Mouse (Mus musculus) ES-CJ7 (cell line): Measurements from ENCODE around the gene Trim61.

Experiments used
- DNase-seq: peaks from one replicate; pipeline ENCODE4 v3.0.0; 2011; ENCODE audit warnings: low read depth, low spot score

Trim61 gene

DNA sequence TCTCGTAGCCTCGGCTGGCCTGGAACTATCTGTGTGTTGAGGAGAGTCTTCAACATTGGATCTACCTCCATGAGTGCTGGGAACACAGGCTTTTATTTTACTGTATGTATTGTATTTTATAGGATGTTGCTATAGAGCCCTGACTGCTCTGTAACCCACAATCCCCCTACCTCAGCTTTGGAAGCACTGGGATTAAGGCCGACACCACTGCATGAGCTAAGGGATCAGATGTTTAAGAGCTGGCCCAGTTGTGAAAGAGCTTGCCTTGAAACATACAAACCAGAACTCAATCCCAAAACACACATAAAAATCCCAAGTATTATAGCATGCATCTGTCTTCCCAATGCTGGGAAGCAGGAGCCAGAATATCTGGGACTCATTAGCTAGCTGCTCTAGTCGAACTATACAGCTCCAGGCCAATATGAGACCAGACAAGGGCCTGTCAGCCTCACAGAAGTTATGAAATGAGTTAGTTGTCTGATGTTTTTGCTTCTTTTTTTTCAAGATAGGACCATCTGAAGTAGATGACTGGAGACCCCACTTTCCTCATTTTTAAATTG is 19.4 kb downstream of the Trim61 start:
- DNase-seq: no peak

DNA sequence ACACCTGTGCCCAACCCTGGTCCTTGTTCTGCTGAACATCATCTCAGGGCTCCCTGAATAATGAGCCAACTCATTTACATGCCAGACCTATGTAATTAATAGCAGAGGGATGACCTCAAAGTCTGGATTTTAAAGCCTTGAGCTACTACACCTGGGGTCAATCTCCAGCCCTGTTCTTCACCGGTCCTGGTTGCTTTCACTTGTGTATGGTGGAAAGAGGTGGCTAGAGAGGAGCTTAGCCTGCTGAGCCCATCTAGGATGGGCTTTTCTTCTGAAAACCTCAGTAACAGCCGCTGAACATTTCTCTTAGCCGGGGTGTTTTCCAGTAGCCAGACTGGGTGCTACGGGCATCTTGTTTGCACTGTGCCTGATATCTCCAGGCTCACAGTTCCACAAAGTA is 30.6 kb downstream of the Trim61 start, which contains the start of gene Trim75:
Gene Trim75, minus strand, starts transcription at position 101 of the 400 bp plus-strand sequence.
- no peak for DNase-seq

DNA sequence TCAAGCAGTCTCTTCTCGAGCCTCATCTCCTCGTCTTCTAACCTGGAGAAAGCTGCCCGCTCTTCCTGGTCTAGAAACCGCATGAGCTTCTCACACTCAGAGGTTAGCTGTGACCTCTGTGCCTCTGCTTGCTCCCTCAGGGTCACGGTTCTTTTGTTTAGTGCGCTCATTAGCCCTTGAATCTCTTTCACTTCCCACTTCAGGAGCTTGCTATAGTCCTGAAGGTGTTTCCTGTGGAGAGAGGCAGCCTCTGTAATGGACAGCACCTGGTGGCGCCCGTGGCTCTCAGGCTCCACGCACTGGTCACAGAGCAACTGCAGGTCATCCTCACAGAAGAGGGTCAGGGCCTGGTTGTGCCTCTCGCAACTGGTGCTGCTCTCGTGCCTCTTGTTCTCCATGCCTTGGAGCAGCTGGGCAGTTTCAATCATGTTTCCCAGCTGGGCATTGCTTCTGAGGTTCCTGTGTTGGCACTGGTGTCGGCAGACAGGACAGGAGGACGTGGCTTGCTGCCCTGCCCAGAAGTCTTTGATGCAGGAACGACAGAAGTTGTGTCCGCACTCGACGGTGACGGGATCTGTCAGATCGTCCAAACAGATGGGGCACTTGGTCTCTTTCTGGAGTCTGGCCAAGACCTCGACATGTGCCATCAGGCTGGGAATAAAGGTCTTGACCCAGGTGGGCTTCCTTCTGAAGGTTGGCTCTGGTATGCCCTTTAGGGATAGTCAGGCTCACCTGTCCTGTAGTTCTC is 35.0 kb downstream of the Trim61 start:
- DNase-seq: peak; percentile 33
